ENCODE assay signal across 24 mouse cellular contexts in genomic region chr17:9398551-9398950, GRCm38 (mm10). TPM values are rescaled to one million over a fixed set of nuclear protein-coding genes. Genes with fewer than 3 reads are reported as not detected.
DNase-seq lines count a peak whose midpoint lies in the region; ATAC-seq lines count a peak whose summit lies in the region.
"Had no signal": no experiment of that assay in that cellular context is flagged by ENCODE, and none has a peak within 500 bp of the region (broad histone marks: within the 10 kb centered on the region; RNA-seq: fewer than 3 reads in every experiment).

No protein-coding gene starts in this region.

- peak; percentile 50; the same call in 1 of the 2 replicates for ATAC-seq in forebrain, embryonic 16.5 days
- ATAC-seq in forebrain, embryonic 12.5 days (ENCODE audit: low FRiP score): no peak; the same call in 1 of the 2 replicates
- ATAC-seq: activated CD4-positive, CD25-positive, alpha-beta regulatory T cell, adult 4 months; intestine, embryonic 15.5 days; Patski had no signal

- H3K4me1 ChIP-seq in forebrain, embryonic 16.5 days (replicated peaks; ENCODE audit: control insufficient read depth, insufficient read depth, low read length): peaks cover 5% of the 10 kb centered on the region
- H3K4me1 ChIP-seq in forebrain, embryonic 12.5 days: no peaks in the 10 kb centered on the region; the same call in 1 of the 2 replicates
- H3K4me1 ChIP-seq: heart, embryonic 15.5 days; intestine, embryonic 15.5 days had no signal

- H3K9ac ChIP-seq in forebrain, embryonic 16.5 days (replicated peaks; ENCODE audit: low read depth, low read length): no peak overlapping the region
- H3K9ac ChIP-seq in forebrain, embryonic 12.5 days: no peak overlapping the region
- H3K9ac ChIP-seq: heart, embryonic 15.5 days; hindbrain, embryonic 14.5 days; intestine, embryonic 15.5 days had no signal

- H3K4me3 ChIP-seq in forebrain, embryonic 16.5 days (replicated peaks; ENCODE audit: low read length): no peak overlapping the region
- no peak overlapping the region for H3K4me3 ChIP-seq in forebrain, embryonic 12.5 days (replicated peaks)
- H3K4me3 ChIP-seq: heart, embryonic 15.5 days; intestine, embryonic 15.5 days had no signal

- H3K36me3 ChIP-seq in forebrain, embryonic 16.5 days (ENCODE audit: control insufficient read depth, insufficient read depth): no peaks in the 10 kb centered on the region
- no peaks in the 10 kb centered on the region for H3K36me3 ChIP-seq in forebrain, embryonic 12.5 days (replicated peaks)
- H3K36me3 ChIP-seq: heart, embryonic 15.5 days; intestine, embryonic 15.5 days had no signal

- WGBS in forebrain, embryonic 16.5 days: 4% methylated on average over 4 of the region's 4 CpGs
- WGBS in forebrain, embryonic 12.5 days: 12% methylated on average over 4 of the region's 4 CpGs

- no peak overlapping the region for H3K4me2 ChIP-seq in forebrain, embryonic 16.5 days (ENCODE audit: low read length)
- no peak overlapping the region for H3K4me2 ChIP-seq in forebrain, embryonic 12.5 days
- H3K4me2 ChIP-seq: heart, embryonic 11.5 days; heart, embryonic 15.5 days; hindbrain, embryonic 14.5 days; intestine, embryonic 15.5 days had no signal

- peak; percentile 1 for DNase-seq in adrenal gland, adult 8-10 months
- no peak for DNase-seq in adrenal gland, postnatal 10 days
- peak; percentile 83 for DNase-seq in brain, adult 2 months (ENCODE audit: low read depth, low spot score)
- DNase-seq in retina, postnatal 1 day: peak; percentile 26
- no peak for DNase-seq in lung, postnatal 36 days
- DNase-seq: cerebellum, adult 2 months; cerebellum, postnatal 10 days; gastrocnemius, postnatal 10 days; heart, adult 18-20 months; heart, postnatal 14 days; kidney, adult 18-20 months had no signal

- H3K27me3 ChIP-seq in forebrain, embryonic 16.5 days (replicated peaks; ENCODE audit: control insufficient read depth, insufficient read depth, low read length): no peaks in the 10 kb centered on the region
- no peaks in the 10 kb centered on the region for H3K27me3 ChIP-seq in forebrain, embryonic 12.5 days
- H3K27me3 ChIP-seq: heart, embryonic 15.5 days; intestine, embryonic 15.5 days had no signal

- no peak overlapping the region for H3K27ac ChIP-seq in forebrain, embryonic 16.5 days (ENCODE audit: low read length)
- no peak overlapping the region for H3K27ac ChIP-seq in forebrain, embryonic 12.5 days
- H3K27ac ChIP-seq: heart, embryonic 15.5 days; hindbrain, embryonic 14.5 days; intestine, embryonic 15.5 days had no signal

- H3K9me3 ChIP-seq in forebrain, embryonic 16.5 days (ENCODE audit: control insufficient read depth, low read length): no peaks in the 10 kb centered on the region
- H3K9me3 ChIP-seq in forebrain, embryonic 12.5 days: no peaks in the 10 kb centered on the region
- H3K9me3 ChIP-seq: heart, embryonic 15.5 days; intestine, embryonic 15.5 days had no signal

RNA-seq across cellular contexts. Expression of gene Gm17728, which starts 23.3 kb away (rescaled TPM):
- total RNA-seq in adrenal gland, adult 8-10 months (2022): not detected
- total RNA-seq in adrenal gland, postnatal 10 days (2021): not detected
- 0.63 TPM in 1 of 2 replicates, not detected in the other for polyA plus RNA-seq in forebrain, embryonic 16.5 days (2015; fragmentation: Nextera tagmentation; extraction: Ambion mirVana)
- not detected in 2 replicates for polyA plus RNA-seq in forebrain, embryonic 12.5 days (2016; fragmentation: Nextera tagmentation; extraction: Ambion mirVana)
- total RNA-seq: adrenal gland, adult 18-20 months; gastrocnemius, postnatal 10 days; gastrocnemius, postnatal 4 days; heart, adult 18-20 months; heart, postnatal 14 days; hematopoietic stem cell, adult 5-6 weeks had no signal
- polyA plus RNA-seq: C2C12; cerebellum, adult 2 months; embryonic facial prominence, embryonic 11.5 days; heart, embryonic 11.5 days; heart, embryonic 15.5 days; hindbrain, embryonic 14.5 days; intestine, embryonic 15.5 days; Patski had no signal

Comparison
In these comparisons a context has a peak if more than half of its experiments do, and no peak if none do; other contexts are left out.
1. DNase-seq: peak in adrenal gland, adult 8-10 months (single experiment), brain, adult 2 months (single experiment) and retina, postnatal 1 day (single experiment); none in adrenal gland, postnatal 10 days (single experiment) and lung, postnatal 36 days (single experiment).